Mouse (Mus musculus): ENCODE data around the gene E330017A01Rik. TPM values are rescaled to one million over a fixed set of nuclear protein-coding genes. Genes with fewer than 3 reads are reported as not detected.

E330017A01Rik gene
- polyA plus RNA-seq, 1 experiment from 2014 or later, result not detected

DNA sequence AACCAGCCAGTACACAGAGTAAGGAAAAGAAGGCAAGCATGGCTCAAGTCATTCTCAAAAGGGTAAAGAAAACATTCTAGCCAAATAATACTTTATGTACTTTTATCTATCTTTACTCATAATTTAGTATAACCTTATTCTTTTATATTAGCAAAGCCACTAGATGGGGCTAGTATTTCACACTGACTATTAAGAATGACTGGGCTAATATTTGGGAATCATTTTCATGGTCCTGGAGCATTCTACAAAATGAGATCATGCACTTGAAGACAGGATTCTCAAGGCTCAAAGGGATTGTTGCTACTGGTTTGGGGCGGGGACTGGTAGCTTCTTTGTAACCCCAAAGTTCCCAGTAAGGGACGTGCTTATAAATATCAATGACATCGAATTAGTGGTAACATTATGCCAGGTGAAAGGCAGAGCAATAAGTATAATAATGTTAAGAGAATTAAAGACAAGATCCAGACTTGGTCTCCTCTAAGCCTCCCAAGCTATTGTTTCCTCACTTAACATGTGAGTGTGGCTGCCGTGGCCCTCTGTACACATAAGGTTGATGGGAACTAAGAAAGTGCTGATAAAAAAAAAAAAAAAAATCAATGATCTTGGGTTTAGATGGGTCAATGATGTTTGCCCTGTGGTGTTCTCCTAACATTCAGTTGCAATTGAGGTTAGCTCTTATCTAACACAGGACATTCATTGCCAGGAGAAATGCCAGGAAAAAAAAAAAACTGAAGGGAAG, 10.8 kb downstream of the E330017A01Rik start:
- no peaks in the 10 kb centered on the region for H3K27me3 ChIP-seq (replicated peaks; ENCODE audit: insufficient read depth, low read length)
- H3K4me2 ChIP-seq (replicated peaks; ENCODE audit: low read depth, low read length), result no peak overlapping the region
- H3K36me3 ChIP-seq (ENCODE audit: insufficient read depth, low read length), result no peaks in the 10 kb centered on the region
- WGBS, result 78% methylated on average over 4 of the region's 4 CpGs
- ATAC-seq, result no peak
- TF ChIP-seq CTCF (IDR thresholded peaks at IDR 0.05), result peak; percentile 39; the same call in 1 of the 2 replicates
- TF ChIP-seq EP300 (IDR thresholded peaks at IDR 0.05), result no peak
- H3K4me3 ChIP-seq (ENCODE audit: low read depth, low read length), result no peak overlapping the region
- no peak overlapping the region for H3K27ac ChIP-seq (ENCODE audit: low read length)
- no peak for DNase-seq (ENCODE audit: low spot score)
- H3K4me1 ChIP-seq (ENCODE audit: insufficient read depth, low read depth, low read length), result no peaks in the 10 kb centered on the region
- H3K9ac ChIP-seq (replicated peaks; ENCODE audit: low read depth), result no peak overlapping the region
- H3K9me3 ChIP-seq (ENCODE audit: low read length), result no peaks in the 10 kb centered on the region

GRCm38 (mm10) chr16:58623944-58624343, 14.6 kb downstream of the E330017A01Rik start:
- no peak overlapping the region for H3K4me2 ChIP-seq (replicated peaks; ENCODE audit: low read depth, low read length)
- ATAC-seq, result no peak
- no peak overlapping the region for H3K4me3 ChIP-seq (ENCODE audit: low read depth, low read length)
- H3K9ac ChIP-seq (replicated peaks; ENCODE audit: low read depth), result no peak overlapping the region
- no peaks in the 10 kb centered on the region for H3K36me3 ChIP-seq (ENCODE audit: insufficient read depth, low read length)
- no peaks in the 10 kb centered on the region for H3K27me3 ChIP-seq (replicated peaks; ENCODE audit: insufficient read depth, low read length)
- no peak overlapping the region for H3K27ac ChIP-seq (ENCODE audit: low read length)
- 71% methylated on average over 6 of the region's 6 CpGs for WGBS
- no peaks in the 10 kb centered on the region for H3K9me3 ChIP-seq (ENCODE audit: low read length)
- TF ChIP-seq CTCF (IDR thresholded peaks at IDR 0.05), result peak; percentile 85
- TF ChIP-seq EP300 (IDR thresholded peaks at IDR 0.05), result no peak
- DNase-seq (ENCODE audit: low spot score), result peak; percentile 54
- no peaks in the 10 kb centered on the region for H3K4me1 ChIP-seq (ENCODE audit: insufficient read depth, low read depth, low read length)

GRCm38 (mm10) chr16:58623114-58623513, 15.4 kb downstream of the E330017A01Rik start:
- Histone ChIP-seq H3K4me1 (ENCODE audit: insufficient read depth, low read depth, low read length) (no peaks in the 10 kb centered on the region), H3K4me2 (replicated peaks; ENCODE audit: low read depth, low read length) (no peak overlapping the region), H3K4me3 (ENCODE audit: low read depth, low read length) (no peak overlapping the region), H3K9ac (replicated peaks; ENCODE audit: low read depth) (no peak overlapping the region), H3K27me3 (replicated peaks; ENCODE audit: insufficient read depth, low read length) (no peaks in the 10 kb centered on the region), H3K9me3 (ENCODE audit: low read length) (no peaks in the 10 kb centered on the region), H3K27ac (ENCODE audit: low read length) (no peak overlapping the region), H3K36me3 (ENCODE audit: insufficient read depth, low read length) (no peaks in the 10 kb centered on the region)
- DNase-seq (ENCODE audit: low spot score) (no peak), ATAC-seq (no peak)
- 57% methylated on average over 4 of the region's 4 CpGs for WGBS
- TF ChIP-seq EP300 (IDR thresholded peaks at IDR 0.05), result no peak
- no peak for TF ChIP-seq CTCF (IDR thresholded peaks at IDR 0.05)

DNA sequence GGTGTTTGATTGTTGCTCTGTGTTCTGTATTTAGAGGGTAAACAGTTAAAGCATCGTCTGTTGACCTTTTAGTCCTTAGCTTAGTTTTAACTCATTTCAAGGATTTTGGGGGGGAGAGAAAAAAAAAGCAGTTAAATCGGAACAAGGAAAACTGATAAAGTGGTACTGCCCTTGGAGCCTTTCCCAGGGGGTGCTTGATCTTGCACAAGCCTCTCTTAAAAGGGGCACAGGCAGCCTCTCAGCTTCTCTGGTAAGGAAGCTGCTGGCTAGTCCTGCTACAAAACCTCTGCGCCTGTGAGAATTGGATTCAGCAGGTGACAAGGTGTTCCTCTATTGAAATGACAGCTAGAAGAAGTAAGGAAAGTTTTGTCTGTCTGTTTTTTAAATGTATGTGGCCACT, 16.2 kb downstream of the E330017A01Rik start:
- 65% methylated on average over 3 of the region's 3 CpGs for WGBS
- peak; percentile 76 for ATAC-seq

DNA sequence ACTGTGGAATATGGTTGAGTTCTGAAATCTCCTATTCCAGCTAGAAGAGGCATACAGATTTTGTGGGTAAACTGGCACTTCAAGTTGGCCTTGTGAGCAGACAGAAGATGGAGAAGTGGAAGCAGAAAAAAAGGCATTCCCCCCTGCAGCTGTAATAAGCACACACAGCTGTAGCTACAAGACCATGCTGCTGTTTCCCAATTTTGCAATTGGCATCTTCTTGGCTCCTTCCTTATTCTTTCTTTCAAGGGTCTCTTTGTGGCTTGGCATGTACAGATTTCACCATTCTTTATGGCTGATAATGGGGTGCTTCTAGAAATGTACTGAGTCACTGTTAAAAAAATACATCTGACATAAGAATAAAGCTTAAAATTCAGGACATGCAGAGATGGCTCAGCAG, 21.2 kb downstream of the E330017A01Rik start:
- Histone ChIP-seq H3K4me2 (replicated peaks; ENCODE audit: low read depth, low read length) (no peak overlapping the region), H3K9ac (replicated peaks; ENCODE audit: low read depth) (no peak overlapping the region), H3K27ac (ENCODE audit: low read length) (no peak overlapping the region), H3K4me3 (ENCODE audit: low read depth, low read length) (no peak overlapping the region), H3K4me1 (ENCODE audit: insufficient read depth, low read depth, low read length) (no peaks in the 10 kb centered on the region), H3K36me3 (ENCODE audit: insufficient read depth, low read length) (no peaks in the 10 kb centered on the region), H3K27me3 (replicated peaks; ENCODE audit: insufficient read depth, low read length) (no peaks in the 10 kb centered on the region), H3K9me3 (ENCODE audit: low read length) (no peaks in the 10 kb centered on the region)
- TF ChIP-seq CTCF (IDR thresholded peaks at IDR 0.05) (no peak), EP300 (IDR thresholded peaks at IDR 0.05) (0 out of 2 replicates have a peak, but pooled peaks have one; percentile 16)
- DNase-seq (ENCODE audit: low spot score) (peak; percentile 53), ATAC-seq (peak; percentile 71)

More for the DNA sequence above, 16.2 kb downstream of the E330017A01Rik start:
- no peak overlapping the region for H3K27ac ChIP-seq (ENCODE audit: low read length)
- DNase-seq (ENCODE audit: low spot score), result peak; percentile 57
- H3K4me3 ChIP-seq (ENCODE audit: low read depth, low read length), result no peak overlapping the region
- H3K36me3 ChIP-seq (ENCODE audit: insufficient read depth, low read length), result no peaks in the 10 kb centered on the region
- no peak for TF ChIP-seq CTCF (IDR thresholded peaks at IDR 0.05)
- no peak for TF ChIP-seq EP300 (IDR thresholded peaks at IDR 0.05)
- H3K9me3 ChIP-seq (ENCODE audit: low read length), result no peaks in the 10 kb centered on the region
- no peak overlapping the region for H3K9ac ChIP-seq (replicated peaks; ENCODE audit: low read depth)
- no peak overlapping the region for H3K4me2 ChIP-seq (replicated peaks; ENCODE audit: low read depth, low read length)
- no peaks in the 10 kb centered on the region for H3K27me3 ChIP-seq (replicated peaks; ENCODE audit: insufficient read depth, low read length)
- no peaks in the 10 kb centered on the region for H3K4me1 ChIP-seq (ENCODE audit: insufficient read depth, low read depth, low read length)

GRCm38 (mm10) chr16:58616878-58617277, 21.7 kb downstream of the E330017A01Rik start, which contains the start of gene Gm813:
Gm813 (minus strand) TSS chr16:58616978.
- TF ChIP-seq EP300 (IDR thresholded peaks at IDR 0.05) (no peak), CTCF (IDR thresholded peaks at IDR 0.05) (no peak)
- Histone ChIP-seq H3K9ac (replicated peaks; ENCODE audit: low read depth) (no peak within 1 kb of the TSS), H3K4me3 (ENCODE audit: low read depth, low read length) (no peak within 1 kb of the TSS), H3K36me3 (ENCODE audit: insufficient read depth, low read length) (no peaks in the 10 kb centered on the region), H3K4me2 (replicated peaks; ENCODE audit: low read depth, low read length) (no peak within 1 kb of the TSS), H3K27ac (ENCODE audit: low read length) (no peak within 1 kb of the TSS), H3K4me1 (ENCODE audit: insufficient read depth, low read depth, low read length) (no peaks in the 10 kb centered on the region), H3K27me3 (replicated peaks; ENCODE audit: insufficient read depth, low read length) (no peaks in the 10 kb centered on the region), H3K9me3 (ENCODE audit: low read length) (no peaks in the 10 kb centered on the region)
- ATAC-seq, result no peak
- no peak for DNase-seq (ENCODE audit: low spot score)
- WGBS, result 81% methylated on average over 6 of the region's 6 CpGs
